Mouse (Mus musculus) lung, adult 2 months (tissue): ENCODE results near the gene Stat5a. TPM values are rescaled to one million over a fixed set of nuclear protein-coding genes. Genes with fewer than 3 reads are reported as not detected.

ENCODE experiments used
- DNase-seq: peaks from one replicate; pipeline ENCODE4 v3.0.0; 2022
- H3K4me1 ChIP-seq: fragments of 200-500 bp; 2 replicates; pipeline ENCODE4 v1.6.1; 2011; ENCODE audit warnings: low read length; ENCODE audit not compliant: control insufficient read depth, insufficient read depth
- H3K4me3 ChIP-seq: fragments of 200-500 bp; replicated peaks from 2 replicates; pipeline ENCODE3; 2011; ENCODE audit warnings: low read depth, mild to moderate bottlenecking, control low read depth, low read length; ENCODE audit errors: extremely low read depth
- CTCF ChIP-seq: fragments of 200-500 bp; IDR thresholded peaks from 2 replicates; pipeline ENCODE4 v1.5.1; 2011; ENCODE audit warnings: mild to moderate bottlenecking, low read length, control low read depth; ENCODE audit not compliant: insufficient read depth
- POLR2A ChIP-seq: fragments of 200-500 bp; IDR thresholded peaks from 2 replicates; pipeline ENCODE4 v1.6.1; 2011; ENCODE audit warnings: low read depth, mild to moderate bottlenecking, control low read depth, low read length, borderline replicate concordance; ENCODE audit errors: extremely low read depth
- WGBS: fragments of 180-500 bp; shearing (Covaris S2); methylation state at CpG from one replicate; pipeline ENCODE4 v1.1.7; 2018; 5-methylcytosine and 5-hydroxymethylcytosine counted together
- polyA plus RNA-seq: library from polyadenylated mRNA; depleted of rRNA; stranded (reverse); fragments of >200 nt; gene quantifications from 2 replicates; pipeline ENCODE4 v1.2.3, GENCODE M21; 2012

Stat5a gene
- polyA plus RNA-seq, 1 experiment = 19.0 TPM

DNA sequence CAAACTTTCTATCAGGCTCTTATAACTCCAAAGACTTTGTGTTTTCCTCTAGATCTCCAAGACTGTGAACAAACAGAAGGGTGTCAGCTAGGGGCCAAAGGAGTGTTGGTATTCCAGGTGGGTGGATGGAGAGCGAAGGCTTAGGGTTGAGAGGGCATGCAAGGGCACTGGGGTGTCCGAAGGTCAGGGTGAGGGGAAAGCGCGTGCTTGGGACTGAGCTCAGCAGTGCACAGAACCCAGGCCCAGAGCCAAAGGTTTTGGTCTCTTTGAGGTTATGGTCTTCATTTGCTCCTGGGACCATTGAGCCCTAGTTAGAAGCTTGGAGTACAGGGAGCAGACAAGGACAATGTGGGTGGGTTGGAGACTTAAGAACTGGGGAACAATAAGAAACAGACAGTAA, 4.0 kb upstream of the Stat5a start:
- 89% methylated on average over 4 of the region's 4 CpGs for WGBS
- TF ChIP-seq CTCF = no peak
- TF ChIP-seq POLR2A = no peak
- no peak for DNase-seq
- no peak overlapping the region for H3K4me3 ChIP-seq
- H3K4me1 ChIP-seq = 0 out of 2 replicates have a peak, but pooled peaks cover 2% of the 10 kb centered on the region

DNA sequence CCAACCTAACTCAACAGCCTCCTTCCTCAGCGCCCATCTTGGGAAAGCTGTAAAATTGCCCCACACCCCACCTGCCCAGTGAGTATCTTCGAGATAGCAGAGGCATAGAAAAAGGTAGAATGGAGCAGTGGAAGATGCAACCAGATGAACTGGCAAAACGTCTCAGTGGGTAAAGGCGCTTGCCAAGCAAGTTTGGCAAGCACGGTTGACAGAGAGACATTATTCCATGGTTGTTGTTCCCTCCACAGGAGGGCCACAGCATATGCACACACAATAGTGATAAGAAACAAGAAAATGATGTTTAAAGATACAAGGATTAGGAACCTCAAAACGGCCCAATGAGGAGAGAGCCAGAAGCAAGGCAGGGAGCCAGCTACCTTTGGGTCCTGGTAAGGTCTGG, 1.2 kb upstream of the Stat5a start:
- 69% methylated on average over 6 of the region's 6 CpGs for WGBS
- H3K4me3 ChIP-seq = no peak overlapping the region
- TF ChIP-seq CTCF (no peak), POLR2A (no peak)
- DNase-seq = no peak
- H3K4me1 ChIP-seq = peaks cover 5% of the 10 kb centered on the region; the same call in 1 of the 2 replicates

DNA sequence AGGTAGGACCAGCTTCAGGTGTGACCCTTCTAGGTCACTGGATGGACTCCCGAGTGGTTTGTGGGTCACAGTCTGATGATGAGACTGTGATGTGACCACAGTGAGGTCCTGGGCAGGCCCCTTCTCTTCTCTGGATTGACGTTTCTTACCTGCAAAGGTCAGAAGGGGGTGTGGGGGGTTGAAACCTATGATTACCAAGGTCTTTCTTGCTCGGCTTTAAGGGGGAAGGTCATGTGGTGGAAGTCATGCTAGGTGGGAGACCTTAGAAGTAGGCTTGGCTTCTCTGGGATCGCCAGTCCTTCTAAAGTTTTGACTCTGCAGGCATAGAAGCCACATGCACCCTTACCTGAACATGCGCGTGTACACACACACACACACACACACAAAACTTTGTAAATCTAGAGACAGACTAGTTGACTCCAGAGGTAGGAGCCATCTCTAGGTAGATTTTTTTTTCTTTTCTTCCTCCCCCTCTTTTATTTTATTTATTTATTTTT, 476 bp downstream of the Stat5a start:
- no peak for TF ChIP-seq POLR2A
- TF ChIP-seq CTCF = no peak
- peak overlapping the region; percentile 13 for H3K4me3 ChIP-seq
- peaks cover 5% of the 10 kb centered on the region; the same call in 1 of the 2 replicates for H3K4me1 ChIP-seq
- 45% methylated on average over 6 of the region's 6 CpGs for WGBS
- DNase-seq = no peak

DNA sequence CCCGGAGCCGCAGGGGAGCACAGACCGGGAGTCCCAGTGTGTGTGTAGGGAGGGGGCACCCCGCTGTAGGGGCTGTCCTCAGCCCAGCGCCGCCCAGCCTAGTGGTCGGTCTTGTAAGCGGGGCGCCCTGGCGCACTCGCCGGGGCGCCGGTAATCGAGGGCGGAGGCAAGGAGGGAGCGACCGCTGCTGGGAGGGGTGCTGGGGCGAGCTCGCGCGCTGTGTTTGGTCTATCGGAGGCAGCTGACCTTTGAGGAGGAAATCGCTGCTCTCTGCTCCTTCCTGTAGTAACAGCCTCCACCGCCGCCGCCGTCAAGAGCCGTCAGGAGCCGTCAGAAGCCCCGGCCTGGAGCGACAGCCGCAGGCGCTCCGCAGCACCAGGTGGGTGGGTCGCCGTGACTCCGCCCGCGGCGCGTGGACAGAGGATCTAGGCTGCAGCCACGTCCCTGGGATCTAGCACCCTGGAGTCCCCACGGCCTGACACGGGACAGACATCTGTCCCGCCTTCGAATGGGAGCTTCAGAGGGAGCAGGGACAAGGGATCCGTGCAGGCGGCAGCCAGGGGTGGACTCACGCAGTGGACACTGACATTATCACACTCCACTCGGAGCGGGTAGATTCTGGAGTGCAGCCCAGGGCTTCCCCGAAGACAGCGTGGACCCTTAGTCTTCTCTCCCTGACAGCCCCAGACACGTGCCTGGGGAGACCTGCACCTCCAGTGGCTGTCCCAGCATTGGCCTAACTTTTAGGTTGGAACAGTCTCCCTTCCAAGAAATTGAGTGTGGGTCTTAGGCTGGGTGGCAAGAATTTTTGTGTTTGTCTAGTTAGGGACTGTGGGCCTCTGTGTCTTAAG, 1.3 kb downstream of the Stat5a start:
- TF ChIP-seq CTCF (no peak), POLR2A (peak; percentile 45; the same call in 1 of the 2 replicates)
- Histone ChIP-seq H3K4me1 (peaks cover 5% of the 10 kb centered on the region; the same call in 1 of the 2 replicates), H3K4me3 (peak overlapping the region; percentile 81)
- WGBS = under 1% methylated on average over 55 of the region's 55 CpGs
- peak; percentile 87 for DNase-seq

DNA sequence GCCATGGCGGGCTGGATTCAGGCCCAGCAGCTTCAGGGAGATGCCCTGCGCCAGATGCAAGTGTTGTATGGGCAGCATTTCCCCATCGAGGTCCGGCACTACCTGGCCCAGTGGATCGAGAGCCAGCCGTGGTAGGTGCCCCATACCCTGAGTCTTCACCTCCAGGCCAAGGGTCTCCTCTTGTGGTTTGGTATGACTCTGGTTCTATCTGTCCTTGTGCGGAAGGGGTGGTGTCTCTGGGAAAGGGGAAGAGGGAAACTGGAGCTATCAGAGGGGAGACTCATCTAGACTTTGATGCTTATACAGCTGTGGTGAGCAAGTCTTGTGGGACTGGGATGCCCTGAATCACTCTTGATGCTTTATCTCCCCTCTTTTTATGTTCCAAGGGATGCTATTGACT, 2.2 kb downstream of the Stat5a start:
- TF ChIP-seq CTCF (no peak), POLR2A (no peak)
- H3K4me3 ChIP-seq = no peak overlapping the region
- whole genome bisulfite sequencing = 87% methylated on average over 7 of the region's 7 CpGs
- DNase-seq = no peak
- peaks cover 5% of the 10 kb centered on the region; the same call in 1 of the 2 replicates for H3K4me1 ChIP-seq

DNA sequence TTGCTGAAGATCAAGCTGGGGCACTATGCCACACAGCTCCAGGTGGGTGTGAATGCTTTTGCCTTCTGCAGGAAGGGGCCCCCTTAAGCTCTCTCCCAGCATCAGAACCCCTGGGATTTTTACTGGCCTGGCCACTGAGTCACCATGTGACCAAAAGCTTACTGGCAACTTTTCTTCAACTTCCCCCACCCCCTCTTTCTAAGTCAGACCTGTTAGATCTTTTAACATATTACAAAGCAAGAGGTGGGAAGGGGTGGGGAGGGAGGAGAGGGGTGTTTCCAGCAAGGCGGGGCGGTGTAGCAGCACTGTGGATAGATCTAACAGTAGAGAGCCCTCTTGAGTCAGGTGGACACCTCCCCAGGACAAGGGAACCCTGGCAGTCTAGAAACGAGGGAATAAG, 2.7 kb downstream of the Stat5a start:
- Histone ChIP-seq H3K4me3 (no peak overlapping the region), H3K4me1 (peaks cover 5% of the 10 kb centered on the region; the same call in 1 of the 2 replicates)
- WGBS = 55% methylated on average over 3 of the region's 3 CpGs
- no peak for TF ChIP-seq POLR2A
- TF ChIP-seq CTCF = no peak
- DNase-seq = no peak

DNA sequence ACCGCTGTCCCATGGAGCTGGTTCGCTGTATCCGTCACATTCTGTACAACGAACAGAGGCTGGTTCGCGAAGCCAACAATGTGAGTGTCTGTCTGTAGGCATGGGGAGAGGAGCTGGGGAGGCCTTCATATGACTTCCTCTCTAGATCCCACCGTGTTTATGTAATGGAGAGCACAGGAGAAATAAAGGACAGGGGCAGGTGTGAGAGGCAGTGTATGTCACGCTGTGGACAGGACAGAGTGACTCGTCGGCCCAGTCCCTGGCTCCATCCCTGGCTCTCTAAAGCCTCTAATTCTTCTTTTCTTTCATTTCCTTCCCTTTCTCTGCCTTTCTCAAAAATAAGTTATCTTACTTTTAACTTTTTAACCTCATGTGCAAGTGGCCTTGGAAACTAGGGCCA, 4.0 kb downstream of the Stat5a start:
- Histone ChIP-seq H3K4me3 (no peak overlapping the region), H3K4me1 (peaks cover 5% of the 10 kb centered on the region; the same call in 1 of the 2 replicates)
- 85% methylated on average over 10 of the region's 10 CpGs for WGBS
- DNase-seq = no peak
- no peak for TF ChIP-seq CTCF
- no peak for TF ChIP-seq POLR2A

DNA sequence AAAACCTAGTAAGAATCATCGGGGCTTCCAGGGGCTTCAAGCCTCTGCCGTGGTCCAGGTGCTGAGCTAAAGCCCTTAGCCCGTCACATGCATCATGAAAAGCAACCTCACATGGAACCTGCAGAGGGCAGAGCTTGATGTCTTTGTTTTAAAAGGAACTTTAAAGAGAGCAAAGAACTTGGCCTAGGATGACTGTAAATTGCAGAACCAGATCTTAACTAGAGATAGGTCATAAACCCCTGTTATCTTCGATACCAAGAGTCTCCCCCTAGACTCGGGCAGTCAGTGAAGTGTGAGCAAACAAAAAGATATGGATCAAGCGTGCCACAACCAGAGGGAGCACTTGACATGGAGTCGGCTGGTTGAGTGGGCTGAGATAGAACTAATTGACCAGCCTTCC, 6.5 kb downstream of the Stat5a start:
- WGBS = 72% methylated on average over 7 of the region's 7 CpGs
- no peak overlapping the region for H3K4me3 ChIP-seq
- no peak for DNase-seq
- no peak for TF ChIP-seq CTCF
- no peak for TF ChIP-seq POLR2A
- H3K4me1 ChIP-seq = peaks cover 2% of the 10 kb centered on the region; the same call in 1 of the 2 replicates

DNA sequence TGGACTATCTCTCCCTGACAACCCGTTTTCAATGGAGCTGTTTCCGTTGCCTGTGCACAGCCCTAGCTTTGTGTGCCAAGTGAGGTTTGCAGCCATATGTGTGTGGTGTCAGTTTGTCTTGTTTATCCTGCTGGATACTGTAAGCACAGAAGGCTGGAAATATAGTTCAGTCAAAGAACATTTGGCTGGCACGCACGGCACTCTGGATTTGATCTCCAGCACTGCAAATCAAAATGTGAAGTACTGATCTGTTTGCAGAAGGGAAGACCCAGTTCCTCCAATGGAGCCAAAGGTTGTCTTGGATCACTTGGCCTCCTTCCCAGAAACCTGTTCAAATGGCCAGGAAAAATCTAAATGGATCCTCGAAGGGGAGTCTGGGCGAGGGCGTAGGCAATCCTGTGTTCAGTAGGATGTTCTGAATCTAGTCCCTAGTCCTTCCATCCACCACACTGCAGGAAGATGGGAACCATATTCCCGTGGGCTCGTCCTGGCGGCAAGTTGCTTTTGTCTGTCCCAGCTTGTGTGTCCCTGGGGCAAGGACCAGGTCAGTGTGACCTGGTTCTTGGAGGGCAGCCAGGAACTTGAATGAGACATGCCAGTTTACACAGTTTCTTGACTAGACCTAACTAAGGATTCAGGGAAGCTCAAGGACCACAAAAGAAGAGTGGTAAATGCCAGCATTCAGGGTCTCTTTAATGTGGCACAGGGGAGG, 11.3 kb downstream of the Stat5a start:
- WGBS = 54% methylated on average over 10 of the region's 10 CpGs
- no peak for TF ChIP-seq CTCF
- no peak for TF ChIP-seq POLR2A
- Histone ChIP-seq H3K4me3 (no peak overlapping the region), H3K4me1 (no peaks in the 10 kb centered on the region)
- no peak for DNase-seq

DNA sequence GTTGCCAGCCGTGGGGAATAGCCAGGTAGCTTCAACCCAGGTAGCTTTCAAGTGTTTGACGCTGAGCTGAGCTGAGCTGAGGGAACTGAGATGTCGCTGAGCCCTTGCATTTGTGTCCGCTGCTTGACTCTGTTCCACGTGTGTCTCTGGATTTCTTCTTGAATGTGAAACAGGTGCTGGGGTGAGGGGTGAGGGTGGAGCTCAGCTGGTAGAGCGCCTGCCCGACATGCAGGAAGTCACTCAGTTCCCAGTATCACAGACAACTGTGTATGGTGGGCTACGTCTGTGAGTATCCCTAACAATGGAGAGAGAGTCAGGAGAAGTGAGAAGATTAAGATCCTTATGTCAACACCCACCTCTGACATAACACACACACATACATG, 11.8 kb downstream of the Stat5a start:
- no peak for DNase-seq
- 57% methylated on average over 8 of the region's 8 CpGs for WGBS
- TF ChIP-seq CTCF = no peak
- TF ChIP-seq POLR2A = no peak
- H3K4me3 ChIP-seq = no peak overlapping the region
- no peaks in the 10 kb centered on the region for H3K4me1 ChIP-seq

DNA sequence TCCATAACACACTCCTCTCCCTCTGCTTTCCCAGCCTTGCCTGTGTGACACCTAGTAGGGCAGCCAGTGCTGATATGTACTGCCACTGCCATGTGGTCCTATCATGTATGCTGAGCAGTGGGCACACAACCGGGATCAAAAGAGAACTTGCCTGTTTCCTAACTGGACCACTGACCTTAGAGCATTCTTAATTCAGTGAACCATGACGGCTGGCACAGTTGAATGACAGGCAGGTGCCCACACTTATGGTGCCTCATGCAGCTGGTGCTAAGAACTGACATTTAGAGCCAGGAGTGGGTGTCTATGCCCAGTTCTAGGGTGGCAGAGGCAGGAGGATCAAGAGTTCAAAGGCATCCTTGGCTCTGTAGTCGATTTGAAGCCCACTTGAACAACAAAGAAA, 16.6 kb downstream of the Stat5a start:
- 75% methylated on average over 3 of the region's 3 CpGs for WGBS
- no peak overlapping the region for H3K4me3 ChIP-seq
- DNase-seq = no peak
- H3K4me1 ChIP-seq = no peaks in the 10 kb centered on the region
- TF ChIP-seq POLR2A (no peak), CTCF (no peak)
